Mouse (Mus musculus): ENCODE data around the gene Hmx2. TPM values are rescaled to one million over a fixed set of nuclear protein-coding genes. Genes with fewer than 3 reads are reported as not detected.

The Hmx2 gene
- polyA plus RNA-seq (2011; ENCODE audit: insufficient read length, low read depth, missing spikeins), result not detected in 2 replicates

DNA sequence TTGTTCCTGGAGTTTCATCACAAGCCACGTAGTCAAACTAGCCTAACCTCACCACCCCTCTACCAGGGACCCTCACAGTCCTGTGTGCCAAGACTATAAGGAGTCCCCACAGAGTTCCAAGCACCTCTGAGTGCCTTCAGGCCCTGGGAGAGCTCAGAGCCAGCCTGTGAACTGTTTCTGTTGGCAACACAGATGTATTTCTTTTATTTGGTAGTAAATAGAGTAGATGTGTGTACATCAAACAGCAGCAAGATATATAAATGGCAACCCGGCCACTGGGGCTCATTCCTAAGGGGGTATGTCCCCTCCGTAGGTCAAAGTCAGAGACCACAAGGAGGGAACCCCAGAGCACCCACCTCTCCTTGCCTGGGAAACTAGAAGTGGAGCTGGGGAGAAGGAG lies at the start of gene Hmx2:
Gene Hmx2 (plus strand): TSS at position 301 of the 400 bp plus-strand sequence.
- Histone ChIP-seq H3K27ac (ENCODE audit: insufficient read depth, low read length) (no peak within 1 kb of the TSS), H3K4me1 (ENCODE audit: control insufficient read depth, insufficient read depth, low read length) (no peaks in the 10 kb centered on the region), H3K4me3 (ENCODE audit: insufficient read depth, low read length) (no peak within 1 kb of the TSS)
- TF ChIP-seq POLR2A (IDR thresholded peaks at IDR 0.05; ENCODE audit: low read depth, low read length) (no peak), CTCF (IDR thresholded peaks at IDR 0.05; ENCODE audit: borderline replicate concordance, insufficient read depth, low read length) (no peak)

GRCm38 (mm10) chr7:131503739-131504138 lies 44.8 kb upstream of the Hmx2 start:
- H3K4me1 ChIP-seq (ENCODE audit: control insufficient read depth, insufficient read depth, low read length), result no peaks in the 10 kb centered on the region

GRCm38 (mm10) chr7:131539979-131540378 lies 8.6 kb upstream of the Hmx2 start:
- no peak overlapping the region for H3K4me3 ChIP-seq (ENCODE audit: insufficient read depth, low read length)
- TF ChIP-seq POLR2A (IDR thresholded peaks at IDR 0.05; ENCODE audit: low read depth, low read length) (no peak), CTCF (IDR thresholded peaks at IDR 0.05; ENCODE audit: borderline replicate concordance, insufficient read depth, low read length) (peak; percentile 68; the same call in 1 of the 2 replicates)
- no peaks in the 10 kb centered on the region for H3K4me1 ChIP-seq (ENCODE audit: control insufficient read depth, insufficient read depth, low read length)
- H3K27ac ChIP-seq (ENCODE audit: insufficient read depth, low read length), result no peak overlapping the region

More at GRCm38 (mm10) chr7:131503739-131504138, 44.8 kb upstream of the Hmx2 start:
- TF ChIP-seq POLR2A (IDR thresholded peaks at IDR 0.05; ENCODE audit: low read depth, low read length), result no peak
- no peak for TF ChIP-seq CTCF (IDR thresholded peaks at IDR 0.05; ENCODE audit: borderline replicate concordance, insufficient read depth, low read length)
- Histone ChIP-seq H3K4me3 (ENCODE audit: insufficient read depth, low read length) (no peak overlapping the region), H3K27ac (ENCODE audit: insufficient read depth, low read length) (no peak overlapping the region)

- no peak overlapping the region for H3K4me3 ChIP-seq (ENCODE audit: insufficient read depth, low read length)
- TF ChIP-seq CTCF (IDR thresholded peaks at IDR 0.05; ENCODE audit: borderline replicate concordance, insufficient read depth, low read length), result no peak
- TF ChIP-seq POLR2A (IDR thresholded peaks at IDR 0.05; ENCODE audit: low read depth, low read length), result no peak
- H3K27ac ChIP-seq (ENCODE audit: insufficient read depth, low read length), result no peak overlapping the region
- H3K4me1 ChIP-seq (ENCODE audit: control insufficient read depth, insufficient read depth, low read length), result no peaks in the 10 kb centered on the region
Observed at GRCm38 (mm10) chr7:131541184-131542114, 7.1 kb upstream of the Hmx2 start.

DNA sequence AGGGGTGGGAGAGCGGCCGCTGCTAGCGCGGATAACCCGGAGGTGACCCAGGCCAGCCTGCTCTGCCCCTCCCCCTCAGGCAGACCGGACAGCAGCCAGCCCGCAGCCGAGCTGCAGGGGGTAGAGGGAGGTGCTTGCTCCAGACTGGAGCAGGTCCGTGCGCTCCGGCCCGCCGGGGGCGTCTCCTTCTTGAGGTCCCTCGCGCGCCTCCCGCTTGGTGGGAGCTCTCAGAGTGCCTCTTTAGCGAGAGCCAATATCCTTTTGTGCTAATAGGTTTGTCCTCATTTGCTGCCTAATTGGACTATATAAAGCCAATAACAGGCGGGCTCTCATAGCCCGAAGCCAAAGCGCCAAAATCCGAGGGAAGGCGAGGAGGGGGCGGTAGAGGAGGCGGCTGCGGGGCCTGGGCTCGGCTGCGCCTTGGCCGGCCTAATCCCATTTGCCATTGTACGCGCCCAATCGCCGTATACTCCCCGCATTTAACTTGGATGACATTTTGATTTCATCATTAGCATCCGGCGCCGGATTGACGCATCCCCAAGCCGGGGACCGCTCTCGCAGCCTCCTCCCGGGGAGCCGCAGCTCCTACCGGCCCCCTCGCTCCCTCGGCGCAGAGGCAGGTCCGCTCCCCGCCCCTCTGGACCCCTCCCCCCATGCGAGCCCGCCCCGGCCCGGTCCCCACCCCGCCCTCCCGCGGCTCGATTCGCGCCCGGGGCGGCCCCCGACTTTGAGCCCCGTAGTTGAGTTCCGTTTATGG lies 6.3 kb upstream of the Hmx2 start, which contains the start of gene Hmx3:
Gene Hmx3 (plus strand): TSS at position 753 of the 757 bp plus-strand sequence.
- H3K4me3 ChIP-seq (ENCODE audit: insufficient read depth, low read length), result peak within 1 kb of the TSS; percentile 11; the same call in 1 of the 2 replicates
- no peak for TF ChIP-seq CTCF (IDR thresholded peaks at IDR 0.05; ENCODE audit: borderline replicate concordance, insufficient read depth, low read length)
- TF ChIP-seq POLR2A (IDR thresholded peaks at IDR 0.05; ENCODE audit: low read depth, low read length), result no peak
- H3K27ac ChIP-seq (ENCODE audit: insufficient read depth, low read length), result no peak within 1 kb of the TSS
- H3K4me1 ChIP-seq (ENCODE audit: control insufficient read depth, insufficient read depth, low read length), result no peaks in the 10 kb centered on the region

GRCm38 (mm10) chr7:131542872-131543622 lies 5.5 kb upstream of the Hmx2 start:
- Histone ChIP-seq H3K4me1 (ENCODE audit: control insufficient read depth, insufficient read depth, low read length) (no peaks in the 10 kb centered on the region), H3K27ac (ENCODE audit: insufficient read depth, low read length) (no peak overlapping the region), H3K4me3 (ENCODE audit: insufficient read depth, low read length) (no peak overlapping the region)
- TF ChIP-seq CTCF (IDR thresholded peaks at IDR 0.05; ENCODE audit: borderline replicate concordance, insufficient read depth, low read length) (no peak), POLR2A (IDR thresholded peaks at IDR 0.05; ENCODE audit: low read depth, low read length) (no peak)

GRCm38 (mm10) chr7:131543623-131544481 lies 4.7 kb upstream of the Hmx2 start:
- Histone ChIP-seq H3K4me1 (ENCODE audit: control insufficient read depth, insufficient read depth, low read length) (no peaks in the 10 kb centered on the region), H3K4me3 (ENCODE audit: insufficient read depth, low read length) (no peak overlapping the region), H3K27ac (ENCODE audit: insufficient read depth, low read length) (no peak overlapping the region)
- TF ChIP-seq CTCF (IDR thresholded peaks at IDR 0.05; ENCODE audit: borderline replicate concordance, insufficient read depth, low read length) (no peak), POLR2A (IDR thresholded peaks at IDR 0.05; ENCODE audit: low read depth, low read length) (no peak)

DNA sequence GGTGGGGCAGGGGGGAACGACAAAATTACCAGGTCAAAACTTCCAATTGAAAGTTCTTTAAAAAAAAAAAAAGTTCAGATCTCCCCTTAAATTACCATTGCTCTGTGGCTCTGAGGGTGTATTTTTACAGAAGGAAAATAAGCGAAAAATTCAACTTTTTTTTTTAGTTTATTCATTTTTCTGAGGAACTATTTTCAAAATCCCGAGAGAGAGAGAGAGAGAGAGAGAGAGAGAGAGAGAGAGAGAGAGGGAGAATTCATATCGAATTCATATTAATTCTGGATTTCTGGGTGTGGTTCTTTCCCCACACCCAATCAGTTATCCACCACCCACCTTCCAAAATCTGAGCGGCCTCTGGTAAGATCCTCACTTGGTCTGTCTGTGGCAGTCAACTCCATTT lies 3.7 kb upstream of the Hmx2 start:
- no peak for TF ChIP-seq CTCF (IDR thresholded peaks at IDR 0.05; ENCODE audit: borderline replicate concordance, insufficient read depth, low read length)
- no peak for TF ChIP-seq POLR2A (IDR thresholded peaks at IDR 0.05; ENCODE audit: low read depth, low read length)
- Histone ChIP-seq H3K4me3 (ENCODE audit: insufficient read depth, low read length) (no peak overlapping the region), H3K27ac (ENCODE audit: insufficient read depth, low read length) (no peak overlapping the region), H3K4me1 (ENCODE audit: control insufficient read depth, insufficient read depth, low read length) (no peaks in the 10 kb centered on the region)
